Mouse (Mus musculus): ENCODE measurements around the gene Zfp36. TPM values are rescaled to one million over a fixed set of nuclear protein-coding genes. Genes with fewer than 3 reads are reported as not detected.

Zfp36 gene
- polyA plus RNA-seq, 1 experiment from 2014 or later: 61.5 TPM

DNA sequence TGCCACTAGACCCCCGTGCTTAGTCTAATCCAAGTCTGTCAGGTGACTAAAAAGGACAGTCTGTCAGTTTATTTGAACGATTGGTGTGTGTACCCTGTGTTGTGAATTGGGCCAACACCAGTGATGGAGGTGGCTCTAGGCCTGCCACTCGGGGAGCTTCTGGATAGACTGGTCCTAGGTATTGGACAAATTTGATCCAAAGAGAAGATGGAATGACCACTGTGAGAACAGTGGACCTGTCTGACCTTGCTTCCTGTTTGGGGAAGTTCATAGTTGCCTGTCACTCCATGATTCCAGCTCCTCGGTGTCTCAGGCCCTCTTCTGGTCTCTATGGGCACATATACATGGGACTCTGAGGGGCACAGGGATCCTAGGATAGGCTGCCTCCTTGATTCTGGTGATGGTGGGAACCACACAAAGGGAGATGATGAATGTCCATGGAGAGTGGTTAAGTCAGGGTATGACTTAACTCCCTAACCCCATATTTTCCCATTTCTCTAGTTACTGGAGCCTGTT is 28.3 kb downstream of the Zfp36 start:
- peak; percentile 25 for TF ChIP-seq CTCF (IDR thresholded peaks at IDR 0.05; ENCODE audit: low read depth)
- ATAC-seq: no peak
- H3K4me2 ChIP-seq (replicated peaks; ENCODE audit: low read depth): peak overlapping the region; percentile 77
- H3K4me3 ChIP-seq (ENCODE audit: low read depth, low read length): peak overlapping the region; percentile 87
- H3K36me3 ChIP-seq (ENCODE audit: control insufficient read depth, insufficient read depth): peaks cover 26% of the 10 kb centered on the region
- no peak overlapping the region for H3K27ac ChIP-seq (ENCODE audit: low read depth, low read length)
- no peaks in the 10 kb centered on the region for H3K9me3 ChIP-seq (ENCODE audit: control insufficient read depth)
- 29% methylated on average over 4 of the region's 4 CpGs for WGBS
- H3K27me3 ChIP-seq (replicated peaks; ENCODE audit: control insufficient read depth, insufficient read depth, low read length): no peaks in the 10 kb centered on the region
- peak overlapping the region; percentile 93 for H3K9ac ChIP-seq (ENCODE audit: low read depth, low read length)
- H3K4me1 ChIP-seq (replicated peaks; ENCODE audit: control insufficient read depth, insufficient read depth, low read length): no peaks in the 10 kb centered on the region; the same call in 1 of the 2 replicates

GRCm38 (mm10) chr7:28350155-28350883 is 29.7 kb downstream of the Zfp36 start, which contains the start of gene Rps16:
TSS of gene Rps16 (plus strand) at chr7:28350652.
- no peak; the same call in 1 of the 2 replicates for TF ChIP-seq CTCF (IDR thresholded peaks at IDR 0.05; ENCODE audit: low read depth)
- Histone ChIP-seq H3K4me1 (replicated peaks; ENCODE audit: control insufficient read depth, insufficient read depth, low read length) (no peaks in the 10 kb centered on the region; the same call in 1 of the 2 replicates), H3K27me3 (replicated peaks; ENCODE audit: control insufficient read depth, insufficient read depth, low read length) (no peaks in the 10 kb centered on the region), H3K4me2 (replicated peaks; ENCODE audit: low read depth) (peak within 1 kb of the TSS; percentile 77), H3K27ac (ENCODE audit: low read depth, low read length) (peak within 1 kb of the TSS; percentile 85), H3K4me3 (ENCODE audit: low read depth, low read length) (peak within 1 kb of the TSS; percentile 87), H3K9me3 (ENCODE audit: control insufficient read depth) (no peaks in the 10 kb centered on the region), H3K9ac (ENCODE audit: low read depth, low read length) (peak within 1 kb of the TSS; percentile 93), H3K36me3 (ENCODE audit: control insufficient read depth, insufficient read depth) (peaks cover 26% of the 10 kb centered on the region)
- 1% methylated on average over 49 of the region's 50 CpGs for WGBS
- peak; percentile 88 for ATAC-seq

DNA sequence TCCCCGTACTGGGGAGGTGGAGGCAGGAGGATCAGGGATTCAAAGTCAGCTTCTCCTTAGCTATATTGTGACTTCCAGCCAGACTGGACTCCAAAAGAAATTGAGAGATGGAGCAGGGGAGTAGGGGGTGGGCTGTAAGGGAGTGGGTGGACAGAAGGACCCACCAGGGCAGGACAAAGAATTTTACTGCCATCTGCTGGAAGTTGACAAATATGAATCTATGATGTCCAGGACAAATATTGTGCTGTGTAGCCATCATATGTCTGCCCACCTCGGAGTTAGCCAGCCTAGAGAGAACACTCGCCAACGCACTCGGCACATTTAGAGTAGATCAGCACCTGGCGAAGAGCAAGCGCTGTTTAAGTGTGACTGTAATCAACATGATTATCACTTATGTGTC is 31.5 kb downstream of the Zfp36 start:
- Histone ChIP-seq H3K27ac (ENCODE audit: low read depth, low read length) (no peak overlapping the region), H3K9me3 (ENCODE audit: control insufficient read depth) (no peaks in the 10 kb centered on the region), H3K4me2 (replicated peaks; ENCODE audit: low read depth) (no peak overlapping the region), H3K9ac (ENCODE audit: low read depth, low read length) (no peak overlapping the region), H3K36me3 (ENCODE audit: control insufficient read depth, insufficient read depth) (peaks cover 15% of the 10 kb centered on the region), H3K4me1 (replicated peaks; ENCODE audit: control insufficient read depth, insufficient read depth, low read length) (no peaks in the 10 kb centered on the region; the same call in 1 of the 2 replicates), H3K27me3 (replicated peaks; ENCODE audit: control insufficient read depth, insufficient read depth, low read length) (no peaks in the 10 kb centered on the region), H3K4me3 (ENCODE audit: low read depth, low read length) (no peak overlapping the region)
- 84% methylated on average over 7 of the region's 7 CpGs for WGBS
- no peak for ATAC-seq
- peak; percentile 53 for TF ChIP-seq CTCF (IDR thresholded peaks at IDR 0.05; ENCODE audit: low read depth)

GRCm38 (mm10) chr7:28347746-28348145 is 32.3 kb downstream of the Zfp36 start:
- Histone ChIP-seq H3K27me3 (replicated peaks; ENCODE audit: control insufficient read depth, insufficient read depth, low read length) (no peaks in the 10 kb centered on the region), H3K9ac (ENCODE audit: low read depth, low read length) (no peak overlapping the region), H3K36me3 (ENCODE audit: control insufficient read depth, insufficient read depth) (peaks cover 9% of the 10 kb centered on the region; the same call in 1 of the 2 replicates), H3K4me1 (replicated peaks; ENCODE audit: control insufficient read depth, insufficient read depth, low read length) (no peaks in the 10 kb centered on the region; the same call in 1 of the 2 replicates), H3K4me3 (ENCODE audit: low read depth, low read length) (no peak overlapping the region), H3K9me3 (ENCODE audit: control insufficient read depth) (no peaks in the 10 kb centered on the region), H3K27ac (ENCODE audit: low read depth, low read length) (no peak overlapping the region), H3K4me2 (replicated peaks; ENCODE audit: low read depth) (no peak overlapping the region)
- no peak for TF ChIP-seq CTCF (IDR thresholded peaks at IDR 0.05; ENCODE audit: low read depth)
- no peak for ATAC-seq
- 37% methylated on average over 3 of the region's 3 CpGs for WGBS

- peak; percentile 91 for TF ChIP-seq CTCF (IDR thresholded peaks at IDR 0.05; ENCODE audit: low read depth)
- Histone ChIP-seq H3K4me1 (replicated peaks; ENCODE audit: control insufficient read depth, insufficient read depth, low read length) (no peaks in the 10 kb centered on the region; the same call in 1 of the 2 replicates), H3K36me3 (ENCODE audit: control insufficient read depth, insufficient read depth) (no peaks in the 10 kb centered on the region), H3K4me2 (replicated peaks; ENCODE audit: low read depth) (no peak overlapping the region), H3K4me3 (ENCODE audit: low read depth, low read length) (no peak overlapping the region), H3K9ac (ENCODE audit: low read depth, low read length) (no peak overlapping the region), H3K27me3 (replicated peaks; ENCODE audit: control insufficient read depth, insufficient read depth, low read length) (no peaks in the 10 kb centered on the region), H3K9me3 (ENCODE audit: control insufficient read depth) (no peaks in the 10 kb centered on the region), H3K27ac (ENCODE audit: low read depth, low read length) (no peak overlapping the region)
- under 1% methylated on average over 4 of the region's 4 CpGs for WGBS
- ATAC-seq: no peak
Measured at GRCm38 (mm10) chr7:28344637-28345036, 35.4 kb downstream of the Zfp36 start.

GRCm38 (mm10) chr7:28341381-28341780 is 38.7 kb downstream of the Zfp36 start:
- no peak overlapping the region for H3K4me3 ChIP-seq (ENCODE audit: low read depth, low read length)
- no peaks in the 10 kb centered on the region for H3K9me3 ChIP-seq (ENCODE audit: control insufficient read depth)
- no peak overlapping the region for H3K9ac ChIP-seq (ENCODE audit: low read depth, low read length)
- H3K4me2 ChIP-seq (replicated peaks; ENCODE audit: low read depth): peak overlapping the region; percentile 13; the same call in 1 of the 2 replicates
- H3K27ac ChIP-seq (ENCODE audit: low read depth, low read length): peak overlapping the region; percentile 62
- no peaks in the 10 kb centered on the region for H3K27me3 ChIP-seq (replicated peaks; ENCODE audit: control insufficient read depth, insufficient read depth, low read length)
- peak; percentile 58 for ATAC-seq
- 10% methylated on average over 7 of the region's 7 CpGs for WGBS
- no peaks in the 10 kb centered on the region; the same call in none of the 2 replicates for H3K4me1 ChIP-seq (replicated peaks; ENCODE audit: control insufficient read depth, insufficient read depth, low read length)
- no peaks in the 10 kb centered on the region for H3K36me3 ChIP-seq (ENCODE audit: control insufficient read depth, insufficient read depth)
- no peak for TF ChIP-seq CTCF (IDR thresholded peaks at IDR 0.05; ENCODE audit: low read depth)

Data from intestine, postnatal 0 days (tissue).